Mouse (Mus musculus) adrenal gland, postnatal 25 days (tissue): Measurements from ENCODE around the gene Ints13. TPM values are rescaled to one million over a fixed set of nuclear protein-coding genes. Genes with fewer than 3 reads are reported as not detected.
"Not testable (repeated sequence)": the region's sequence is repeated elsewhere in the genome, so short reads cannot be mapped to it uniquely, and the experiment has no call there.

ENCODE experiments used
- DNase-seq: peaks from one replicate; pipeline ENCODE4 v3.0.0; 2021; ENCODE audit warnings: mixed read lengths
- long read RNA-seq: library from polyadenylated mRNA; stranded (forward); transcript quantifications from one replicate; pipeline ENCODE4 v2.0.0, GENCODE M21; 2021
- total RNA-seq: library from RNA; stranded (reverse); gene quantifications from 2 replicates; pipeline ENCODE4 v1.2.3, GENCODE M21; 2021

The Ints13 gene
- total RNA-seq = 35.3 and 44.5 TPM in 2 replicates
- long read RNA-seq, partial matches to known transcripts = 6 of 51 reads
- long read RNA-seq, other reads (novel, unspliced or antisense) = 41 of 51 reads

DNA sequence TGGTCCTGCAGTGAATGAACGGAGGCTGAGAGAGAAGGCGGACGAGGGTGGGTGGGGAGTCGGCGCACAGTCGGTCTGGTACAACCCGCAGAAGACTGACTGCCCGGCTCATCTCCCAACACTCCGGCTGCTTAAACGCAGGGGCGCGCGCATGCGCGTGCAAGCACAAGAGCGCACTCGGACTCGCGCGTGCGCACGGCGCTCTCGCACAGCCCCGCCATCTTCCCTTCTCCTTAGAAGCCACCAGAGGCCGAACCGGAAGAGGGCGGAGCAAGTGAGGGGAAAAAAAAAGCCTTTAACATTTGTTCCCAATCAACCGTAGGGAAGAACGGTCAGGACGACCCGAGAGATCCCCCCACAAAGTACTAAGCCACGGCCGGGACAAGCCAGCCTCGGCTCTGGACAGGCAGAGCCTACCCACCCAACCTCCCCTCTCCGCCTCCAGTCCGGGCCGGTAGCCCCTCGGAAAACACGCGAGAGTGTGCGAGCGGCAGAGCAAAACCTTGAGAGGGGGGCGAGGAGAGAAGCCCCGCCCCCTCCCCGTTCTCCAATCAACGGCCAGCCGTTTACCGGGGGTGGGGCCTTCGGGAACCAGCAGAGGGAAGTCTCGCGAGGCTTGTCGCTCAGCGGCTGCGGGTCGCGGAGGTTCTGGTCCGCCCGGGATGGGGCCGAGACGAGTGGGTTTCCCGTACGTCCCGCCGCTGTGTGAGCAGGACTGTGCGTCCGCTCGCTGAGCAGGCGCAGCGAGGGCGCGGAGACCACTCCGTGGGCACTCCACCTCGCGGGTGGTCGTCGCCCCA lies at the start of gene Ints13:
Ints13 (minus strand) TSS at position 526 of the 800 bp plus-strand sequence.
- DNase-seq = peak; percentile 98

DNA sequence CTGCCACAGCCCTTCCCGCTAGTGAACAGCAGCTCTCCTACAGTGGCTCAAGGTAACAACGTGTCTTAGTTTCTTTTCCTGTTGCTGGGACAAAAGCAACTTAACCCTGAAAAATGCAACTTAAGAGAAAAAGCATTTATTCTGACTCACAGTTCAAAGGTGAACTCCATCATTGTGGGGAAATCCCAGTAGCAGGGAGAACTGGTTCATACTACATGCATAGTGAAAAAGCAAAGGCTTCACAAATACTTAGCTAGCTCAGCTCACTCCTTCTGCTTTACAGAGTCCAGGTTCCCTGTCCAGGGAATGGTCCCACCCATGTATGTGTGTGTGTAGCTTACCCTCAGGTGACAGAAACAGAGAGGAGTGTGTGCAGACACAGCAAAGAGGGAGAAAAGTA lies 39.0 kb upstream of the Ints13 start:
- no peak for DNase-seq

DNA sequence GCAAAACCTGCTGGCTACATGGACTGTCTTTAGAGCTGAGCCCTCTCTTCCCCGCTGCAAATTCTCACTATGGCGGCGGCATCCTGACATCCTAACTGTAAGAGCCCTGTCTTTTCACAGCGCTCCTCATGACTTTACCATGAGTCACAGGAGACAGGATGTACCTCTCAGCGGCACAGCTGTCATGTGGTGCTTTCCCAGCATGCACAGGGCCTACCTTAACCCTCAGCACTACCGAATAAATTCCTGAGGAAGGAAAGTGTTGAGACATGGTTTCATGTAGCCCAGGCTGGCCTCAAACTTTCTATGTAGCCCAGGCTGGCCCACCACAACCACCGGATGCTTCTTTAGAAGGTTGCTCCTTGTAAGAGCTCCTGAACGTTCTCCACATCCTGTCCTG lies 38.3 kb upstream of the Ints13 start:
- DNase-seq = no peak

DNA sequence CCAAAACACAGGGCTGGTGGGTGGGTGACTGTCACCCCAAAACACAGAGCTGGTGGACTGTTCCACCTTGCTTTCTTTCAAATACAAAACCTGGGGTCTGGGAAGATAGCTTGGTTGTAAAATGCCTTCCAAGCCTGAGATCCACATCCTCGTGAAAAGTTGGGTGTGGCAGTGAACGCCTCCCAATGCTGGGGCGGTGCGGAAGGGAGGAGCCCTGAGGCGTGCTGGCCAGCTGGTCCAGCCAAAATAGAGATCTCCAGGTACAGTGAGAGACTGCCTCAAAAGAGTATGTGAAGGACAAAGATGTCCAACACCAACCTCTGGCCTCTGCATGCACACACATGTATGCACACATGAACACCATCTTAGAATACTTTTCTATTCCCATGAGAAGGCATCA lies 36.9 kb upstream of the Ints13 start:
- no peak for DNase-seq

DNA sequence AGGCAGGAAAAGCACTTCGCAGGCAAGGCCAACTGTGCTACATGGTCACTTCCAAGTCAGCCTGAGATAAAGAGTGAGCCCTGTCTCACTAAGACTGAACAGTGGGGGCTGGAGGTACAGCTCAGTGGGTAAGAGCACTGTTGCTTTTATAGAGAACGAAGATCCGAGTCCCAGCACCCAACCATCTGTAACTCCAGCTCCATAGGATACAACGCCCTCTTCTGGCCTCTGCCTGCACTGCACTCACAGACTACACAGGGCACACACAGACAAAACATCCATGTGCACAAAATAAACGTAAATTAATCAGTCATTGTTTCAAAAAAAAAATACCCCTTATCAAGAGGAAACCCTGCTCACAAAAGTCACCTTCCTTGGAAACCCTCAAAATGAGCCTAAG lies 36.3 kb upstream of the Ints13 start:
- no peak for DNase-seq

DNA sequence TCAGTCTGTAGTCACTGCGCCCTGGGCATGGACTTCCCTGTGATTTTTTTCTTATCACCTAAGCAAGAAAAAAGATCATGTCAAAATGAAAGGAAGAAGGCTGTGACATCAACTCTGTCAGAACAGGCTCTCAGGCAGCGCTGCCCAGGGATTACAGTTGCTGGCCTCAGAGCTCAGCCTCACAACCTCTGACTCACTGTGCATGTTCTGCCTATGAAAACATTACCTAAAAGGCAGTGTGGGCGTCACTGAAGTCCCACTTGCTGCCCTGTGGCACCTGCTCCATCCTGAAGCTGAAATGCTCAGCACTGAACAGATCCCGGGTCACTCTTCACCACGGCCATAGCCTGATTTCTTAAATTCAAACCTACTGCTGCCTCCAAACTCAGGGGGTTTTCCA lies 35.1 kb upstream of the Ints13 start:
- no peak for DNase-seq

DNA sequence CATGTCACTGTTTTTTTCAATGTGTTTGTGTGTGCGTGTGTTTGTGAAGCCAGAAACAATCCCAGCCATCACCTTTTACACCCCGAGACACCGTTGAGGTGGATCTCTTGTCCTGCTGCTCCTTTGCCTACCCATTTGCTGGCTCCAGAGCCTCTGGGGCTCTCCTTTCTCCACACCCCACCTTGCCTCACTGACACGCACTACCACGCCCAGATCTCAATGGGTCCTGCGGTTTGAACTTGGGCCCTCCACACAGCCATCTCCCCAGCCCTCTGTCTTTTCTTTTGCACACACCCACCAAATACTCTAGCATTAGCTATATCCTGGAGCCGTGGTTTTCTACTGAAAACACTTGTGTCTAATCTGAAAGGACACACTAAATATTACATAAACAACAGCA lies 34.3 kb upstream of the Ints13 start:
- no peak for DNase-seq

DNA sequence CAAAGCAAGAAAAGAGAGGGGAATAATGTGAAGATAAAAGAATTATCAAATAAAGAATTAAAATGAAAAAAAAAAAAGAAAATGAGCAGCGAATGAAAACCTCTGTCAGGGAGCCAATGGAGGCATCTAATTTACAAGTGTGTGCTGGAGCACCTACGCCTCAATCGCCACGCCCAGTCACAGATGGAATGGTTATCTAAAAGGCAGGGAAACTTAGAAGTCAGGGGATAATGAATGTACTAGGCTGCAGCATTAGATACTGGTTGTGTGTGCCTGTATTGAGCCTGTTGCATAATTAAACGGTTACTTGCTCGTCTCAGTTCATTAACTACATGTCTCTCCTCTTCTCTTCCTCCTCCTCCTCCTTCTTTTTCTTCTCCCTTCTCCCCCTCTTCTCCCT lies 33.8 kb upstream of the Ints13 start:
- DNase-seq = no peak

DNA sequence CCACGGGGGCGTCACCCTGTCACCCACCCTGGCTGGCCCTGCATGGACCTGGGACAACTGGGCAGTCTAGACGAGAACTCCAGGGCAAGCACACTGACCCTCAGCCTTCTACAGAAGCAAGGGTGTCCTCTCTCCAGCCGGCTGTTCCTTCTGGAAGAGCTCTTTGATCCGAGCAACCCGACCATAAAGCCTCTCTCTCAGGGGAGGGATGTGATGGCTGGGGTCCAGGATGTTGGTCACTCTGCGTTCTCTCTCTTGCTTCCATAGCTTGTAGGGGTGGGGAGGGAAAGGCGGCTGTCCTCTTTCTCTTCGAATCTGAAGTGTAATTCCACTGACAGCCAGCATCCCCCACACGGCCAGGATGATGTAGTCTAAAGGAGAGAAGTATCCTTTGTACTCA lies 26.0 kb upstream of the Ints13 start:
- peak; percentile 6 for DNase-seq

DNA sequence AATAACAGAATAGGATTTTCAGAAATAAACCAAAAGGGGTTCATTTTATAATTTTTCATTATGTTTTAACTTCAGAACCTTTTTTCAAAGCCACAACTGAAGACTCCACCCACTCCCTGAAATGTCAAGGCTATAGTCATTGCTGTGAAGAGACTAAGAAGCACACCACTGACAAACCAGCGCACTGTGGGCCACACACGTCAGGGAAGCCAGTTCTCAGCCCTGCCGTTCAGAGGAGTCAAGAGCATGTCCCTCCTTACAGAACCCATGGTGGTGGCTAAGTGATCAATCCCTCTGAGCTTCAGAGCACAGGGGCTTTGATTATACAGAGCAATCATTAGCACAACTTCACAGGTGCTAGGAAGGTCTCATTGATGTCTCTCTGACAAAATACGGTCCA lies 25.0 kb upstream of the Ints13 start:
- DNase-seq = peak; percentile 52

DNA sequence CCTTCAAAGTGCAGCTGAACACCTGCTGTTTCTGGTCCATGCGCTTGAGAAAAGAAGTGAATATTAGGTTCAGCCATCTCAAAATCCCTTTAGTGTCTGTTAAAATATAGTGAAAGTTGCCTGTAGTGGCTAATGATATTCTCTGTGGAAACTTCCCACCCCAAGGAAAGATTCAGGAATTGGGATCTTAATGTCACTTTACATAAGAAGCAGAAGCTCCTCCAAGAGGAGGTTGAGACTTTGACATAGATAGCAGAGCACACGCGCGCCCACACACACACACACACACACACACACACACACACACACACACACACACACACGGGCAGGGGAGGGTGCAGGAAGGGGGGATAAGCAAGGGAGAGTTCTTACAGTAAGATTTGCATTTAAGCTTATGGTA lies 7.5 kb upstream of the Ints13 start:
- DNase-seq = no peak

DNA sequence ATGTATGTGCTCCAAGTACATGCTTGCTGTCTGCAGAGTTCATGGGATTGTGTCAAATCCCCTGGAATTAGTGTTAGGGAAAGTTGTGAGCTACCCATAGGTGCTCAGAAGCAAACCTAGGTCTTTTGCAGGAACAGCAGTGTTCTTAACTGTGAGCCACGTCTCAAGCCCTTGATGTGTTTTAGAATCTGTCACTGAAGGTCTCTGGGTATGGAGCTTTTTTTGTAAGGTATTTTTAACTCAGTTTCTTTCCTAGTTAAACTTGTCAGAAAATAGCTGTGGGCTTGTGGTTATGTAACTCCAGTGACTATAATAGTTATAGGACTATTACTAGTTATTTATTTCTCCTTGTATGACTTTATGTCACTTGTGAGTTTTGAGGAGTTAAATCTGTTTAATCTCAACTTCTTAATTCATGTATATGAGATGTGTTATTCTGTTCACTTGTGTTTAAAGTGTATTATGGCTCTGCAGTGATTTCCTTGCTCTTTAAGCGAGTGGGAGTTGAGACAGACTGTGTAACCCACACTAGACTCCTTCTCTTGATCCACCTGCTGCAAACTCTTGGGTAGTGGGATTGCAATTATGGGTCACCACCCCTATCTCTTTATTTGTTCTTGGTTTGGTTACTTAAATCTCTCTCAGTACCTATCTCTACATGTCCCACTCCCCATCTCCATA lies 5.9 kb upstream of the Ints13 start:
- no peak for DNase-seq

DNA sequence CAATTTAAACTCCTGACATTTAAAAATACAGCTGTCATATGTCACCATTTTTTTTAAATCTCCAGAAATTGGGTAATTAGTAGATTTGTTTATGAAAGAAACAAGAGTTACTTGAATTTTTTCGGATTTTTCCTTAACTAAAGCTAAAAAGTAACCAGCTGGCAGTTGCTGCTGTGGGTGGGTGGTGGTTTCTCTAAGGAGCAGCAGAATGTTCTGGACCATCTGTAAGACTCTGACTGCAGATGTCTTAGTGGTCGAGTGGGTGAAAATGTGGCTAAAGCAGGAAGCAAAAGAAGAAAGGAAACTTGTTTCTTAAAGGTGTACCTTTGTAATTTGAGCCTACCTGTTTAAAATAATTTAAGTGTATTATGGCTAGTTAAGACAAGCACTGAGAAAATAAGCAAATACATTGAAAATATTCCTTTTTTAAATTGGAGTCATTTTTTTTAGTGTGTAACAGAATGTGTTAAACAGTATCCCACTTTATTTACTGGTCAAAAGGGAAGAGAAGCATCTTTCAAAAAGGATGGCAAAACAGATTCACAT lies 2.8 kb upstream of the Ints13 start:
- DNase-seq = no peak

DNA sequence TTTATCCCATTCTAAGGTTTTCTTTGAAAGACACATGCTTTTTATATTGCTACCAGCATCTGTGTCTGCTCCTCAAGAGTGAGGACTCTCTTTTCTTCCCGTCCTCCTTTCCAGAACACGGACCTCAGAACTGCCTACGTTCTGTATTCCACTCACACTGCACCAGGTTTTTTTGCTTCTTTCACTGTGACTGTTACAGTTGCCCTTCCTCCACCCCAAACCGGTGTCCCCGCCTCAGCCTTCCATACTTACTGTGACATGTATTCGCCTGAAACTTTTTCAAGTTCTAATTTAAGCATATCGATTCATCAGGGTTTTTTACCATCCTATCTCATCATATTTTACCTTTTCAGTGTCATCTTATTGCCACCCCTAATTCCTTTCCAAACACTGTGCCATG lies 951 bp upstream of the Ints13 start:
- DNase-seq = no peak

DNA sequence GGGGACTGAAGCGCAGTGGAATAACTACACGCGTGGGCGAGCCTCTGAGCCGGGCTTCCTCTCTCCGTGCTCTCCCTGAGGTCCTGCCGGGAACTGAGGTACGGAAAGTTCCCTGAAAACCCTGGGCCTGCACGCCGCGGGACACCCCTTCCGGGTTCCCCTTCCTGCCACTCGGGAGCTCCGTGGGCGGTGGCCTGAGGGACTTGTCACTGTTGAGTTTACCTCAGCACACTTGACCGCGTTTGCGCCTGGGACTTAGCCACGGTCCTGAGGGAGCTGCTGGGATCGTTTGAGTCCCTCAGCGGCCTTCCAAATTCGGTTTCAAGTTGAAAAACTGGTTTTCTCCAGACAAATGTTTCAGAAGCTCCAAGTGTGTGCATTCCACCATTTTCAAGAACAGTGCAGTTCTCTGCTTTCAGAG lies 486 bp upstream of the Ints13 start:
- DNase-seq = peak; percentile 76

DNA sequence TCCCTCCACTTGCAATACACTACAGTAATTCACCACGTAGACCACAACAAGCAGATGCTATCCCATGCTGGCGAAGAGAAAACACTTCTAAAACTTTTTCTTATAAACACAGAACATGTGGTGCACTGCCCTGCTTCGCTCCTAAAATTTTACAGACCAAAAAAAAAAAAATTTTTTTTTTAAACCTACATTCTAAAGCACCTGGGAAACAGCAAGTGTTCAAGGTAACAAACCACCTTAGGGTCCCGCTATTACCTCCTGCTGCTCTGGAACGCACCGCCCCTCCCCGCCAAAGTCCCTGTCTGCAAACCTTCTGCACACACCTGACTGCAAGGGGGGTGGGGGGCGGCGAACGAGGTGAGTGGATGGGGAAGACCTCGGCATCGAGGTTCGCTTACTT lies 732 bp downstream of the Ints13 start, which contains the start of gene Fgfr1op2:
Fgfr1op2 (plus strand) TSS at position 301 of the 400 bp plus-strand sequence.
- DNase-seq = no peak

DNA sequence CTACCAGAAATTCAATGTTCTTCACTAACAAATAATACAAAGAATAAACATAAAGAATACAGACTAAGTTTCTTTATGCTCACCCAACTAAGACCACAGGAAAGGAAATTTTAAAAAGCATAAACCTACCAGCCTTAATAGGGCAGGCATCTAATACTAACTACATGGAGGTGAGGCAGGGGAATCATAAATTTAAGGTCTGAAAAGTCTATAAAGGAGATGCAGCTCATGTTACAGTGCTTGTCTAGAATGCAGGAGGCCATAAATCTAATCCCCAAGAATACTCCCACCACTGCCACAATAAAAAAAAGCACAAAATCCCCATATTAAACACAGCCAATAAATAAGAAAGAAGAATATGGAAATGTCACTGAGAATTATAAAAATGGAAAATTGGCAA lies 5.6 kb downstream of the Ints13 start:
- no peak for DNase-seq

DNA sequence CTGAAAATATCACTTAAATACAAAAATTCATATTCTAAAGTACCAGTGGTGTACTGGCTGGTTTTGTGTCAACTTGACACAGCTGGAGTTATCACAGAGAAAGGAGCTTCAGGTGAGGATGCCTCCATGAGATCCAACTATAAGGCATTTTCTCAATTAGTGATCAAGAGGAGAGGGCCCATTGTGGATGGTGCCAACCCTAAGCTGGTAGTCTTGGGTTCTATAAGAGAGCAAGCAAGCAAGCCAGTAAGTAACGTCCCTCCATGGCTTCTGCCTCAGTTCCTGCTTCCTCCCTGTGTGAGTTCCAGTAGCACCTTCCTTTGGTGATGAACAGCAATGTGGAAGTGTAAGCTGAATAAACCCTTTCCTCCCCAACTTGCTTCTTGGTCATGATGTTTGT lies 15.2 kb downstream of the Ints13 start:
- DNase-seq = not testable (repeated sequence)

DNA sequence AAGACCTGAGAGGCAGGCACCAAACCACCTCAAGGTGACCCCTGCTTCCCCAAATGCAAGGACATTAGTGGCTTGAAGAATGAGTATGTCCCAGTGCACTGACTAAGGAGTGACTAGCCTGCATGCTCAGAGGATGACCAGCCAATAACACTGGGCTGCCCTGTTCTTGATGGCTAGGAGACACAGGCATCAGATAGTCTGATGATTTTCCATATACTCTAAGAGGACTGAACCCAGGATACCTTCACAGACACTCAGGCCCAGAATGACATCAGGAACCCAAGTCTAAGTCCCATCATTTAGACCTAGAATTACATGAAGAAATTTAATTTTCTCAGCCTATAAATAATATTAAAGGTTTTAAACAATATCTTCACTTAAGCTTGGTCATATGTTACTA lies 26.3 kb downstream of the Ints13 start:
- DNase-seq = no peak

DNA sequence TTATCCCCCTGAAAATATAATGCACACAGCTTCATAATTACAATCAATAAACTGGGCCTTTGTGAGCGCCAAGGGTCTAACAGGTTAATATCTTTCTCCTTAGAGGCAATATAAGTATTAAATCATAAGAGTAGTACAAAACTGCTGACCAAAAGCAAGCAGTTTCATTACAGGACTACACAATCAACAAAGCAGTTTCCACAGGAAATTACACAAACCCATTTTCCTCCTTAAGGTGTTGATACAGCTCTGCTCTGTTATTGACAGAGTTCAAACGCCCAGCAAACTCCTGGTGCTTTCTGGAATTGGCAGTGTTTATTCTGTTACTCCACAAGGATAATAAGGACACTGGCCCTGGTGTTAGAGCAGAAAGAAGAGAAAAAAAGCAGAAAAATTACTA lies 27.2 kb downstream of the Ints13 start:
- no peak for DNase-seq

DNA sequence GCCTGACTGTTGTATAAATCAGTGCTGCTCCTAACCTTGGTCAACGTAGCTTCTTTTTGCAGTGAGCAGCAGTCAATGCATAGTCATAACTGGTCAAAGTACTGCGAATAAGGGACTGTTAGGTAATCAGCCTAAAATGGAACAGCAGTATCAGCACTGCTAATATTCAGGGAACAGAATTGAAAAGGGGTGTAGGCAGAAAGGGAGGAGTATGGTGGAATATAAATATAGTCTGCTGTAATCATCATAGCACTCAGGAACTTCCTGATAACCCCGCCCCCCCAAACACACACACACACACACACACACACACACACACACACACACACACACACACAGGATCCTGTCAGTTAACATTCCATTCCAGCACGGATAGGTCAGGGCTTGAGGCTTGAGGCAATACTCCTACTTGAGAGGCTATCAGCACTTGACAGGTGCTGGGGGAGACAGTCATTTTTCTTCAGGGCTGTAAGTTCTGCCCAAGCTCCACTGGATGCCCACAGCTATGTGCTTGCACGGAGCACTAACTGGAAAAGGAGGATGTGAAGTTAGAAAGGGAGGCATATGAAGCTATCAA lies 32.3 kb downstream of the Ints13 start:
- no peak for DNase-seq

DNA sequence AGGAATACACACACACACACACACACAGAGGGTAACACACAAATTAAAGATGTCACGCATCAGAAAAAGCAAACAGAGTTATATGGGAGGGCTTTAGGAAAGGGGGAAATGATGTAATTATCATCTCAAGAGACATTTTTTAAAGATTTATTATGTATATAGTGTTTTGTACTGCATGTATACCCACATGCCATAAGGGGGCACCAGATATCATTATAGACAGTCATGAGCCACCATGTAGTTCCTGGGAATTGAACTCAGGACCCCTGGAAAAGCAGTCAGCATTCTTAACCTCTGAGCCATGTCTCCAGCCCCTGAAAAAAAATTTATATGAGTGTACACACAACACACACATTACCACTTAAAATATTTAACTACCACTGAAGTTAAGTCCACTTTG lies 33.0 kb downstream of the Ints13 start:
- no peak for DNase-seq

DNA sequence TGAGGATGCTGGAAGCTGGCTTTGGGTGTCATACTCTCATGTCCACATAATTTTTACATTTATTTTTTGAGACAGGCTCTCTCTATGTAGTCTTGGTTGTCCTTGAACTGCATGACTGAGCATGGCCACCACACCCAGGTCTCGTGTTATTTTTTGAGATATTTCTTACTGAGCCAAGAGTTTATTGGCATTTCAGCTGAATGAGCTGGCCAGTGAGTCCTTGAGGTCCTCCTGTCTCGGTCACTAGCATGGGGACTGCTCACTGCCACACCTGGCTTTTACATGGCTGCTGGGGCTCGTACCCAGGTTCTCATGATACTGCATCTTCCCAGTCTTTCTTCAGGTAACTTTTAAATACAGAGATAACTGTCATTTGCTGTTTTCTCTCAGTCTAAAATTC lies 37.2 kb downstream of the Ints13 start:
- peak; percentile 3 for DNase-seq
